Mouse (Mus musculus) adrenal gland (tissue): ENCODE data around the gene Hsh2d.

Source experiments
- intact Hi-C: fragments of 180-260 bp; cut with DNase I; formaldehyde crosslinking; loops from one replicate; pipeline ENCODE4 v1.15.1; 2025
- long read RNA-seq, 2 experiments: library from polyadenylated mRNA; unstranded; transcript quantifications; one replicate each; pipeline ENCODE4 v2.0.0; 2020; ENCODE audit warnings: borderline replicate concordance in 1 of 2; ENCODE audit not compliant: insufficient replicate concordance in 1 of 2

The Hsh2d gene
- long read RNA-seq, experiment 1: 0 reads
- long read RNA-seq, experiment 2: 0 reads

- intact Hi-C loops: no loop called here
These were observed at the start of gene Hsh2d for GRCm38 (mm10) chr8:72189417-72190214. Gene Hsh2d, plus strand, starts transcription at chr8:72189638.

- intact Hi-C loops: no loop called here
These were observed 46.1 kb upstream of the Hsh2d start for GRCm38 (mm10) chr8:72143256-72143824.

GRCm38 (mm10) chr8:72144345-72144975, 45.0 kb upstream of the Hsh2d start:
- intact Hi-C loops: no loop called here

GRCm38 (mm10) chr8:72145511-72145910, 43.9 kb upstream of the Hsh2d start:
- intact Hi-C loops: no loop called here

GRCm38 (mm10) chr8:72146056-72146455, 43.4 kb upstream of the Hsh2d start:
- intact Hi-C loops: no loop called here

GRCm38 (mm10) chr8:72146556-72146955, 42.9 kb upstream of the Hsh2d start:
- intact Hi-C loops: no loop called here

GRCm38 (mm10) chr8:72147266-72147665, 42.2 kb upstream of the Hsh2d start:
- intact Hi-C loops: no loop called here

- intact Hi-C loops: no loop called here
These were observed 40.4 kb upstream of the Hsh2d start for GRCm38 (mm10) chr8:72149056-72149455.

GRCm38 (mm10) chr8:72151418-72152078, 37.9 kb upstream of the Hsh2d start:
- intact Hi-C loops: no loop called here

GRCm38 (mm10) chr8:72153382-72153781, 36.1 kb upstream of the Hsh2d start:
- intact Hi-C loops: no loop called here

GRCm38 (mm10) chr8:72158096-72158495, 31.3 kb upstream of the Hsh2d start:
- intact Hi-C loops: no loop called here

- intact Hi-C loops: no loop called here
These were observed 30.7 kb upstream of the Hsh2d start for GRCm38 (mm10) chr8:72158726-72159125.

- intact Hi-C loops: no loop called here
These were observed 29.4 kb upstream of the Hsh2d start for GRCm38 (mm10) chr8:72160007-72160406.

- intact Hi-C loops: no loop called here
These were observed 28.4 kb upstream of the Hsh2d start, which contains the start of gene Rab8a for GRCm38 (mm10) chr8:72160707-72161697. Gene Rab8a, plus strand, starts transcription at chr8:72161200.

GRCm38 (mm10) chr8:72162821-72163220, 26.6 kb upstream of the Hsh2d start:
- intact Hi-C loops: no loop called here

- intact Hi-C loops: no loop called here
These were observed 20.3 kb upstream of the Hsh2d start for GRCm38 (mm10) chr8:72169098-72169668.

GRCm38 (mm10) chr8:72169681-72170249, 19.7 kb upstream of the Hsh2d start:
- intact Hi-C loops: no loop called here

GRCm38 (mm10) chr8:72177346-72177925, 12.0 kb upstream of the Hsh2d start:
- intact Hi-C loops: loop anchor here (5.0 kb wide), 2 partner anchors 65 to 80 kb away; partner anchors contain the start of gene Ap1m1

- intact Hi-C loops: loop anchor here (5.0 kb wide), 1 partner anchor 39 kb away; no protein-coding TSS in a partner anchor
These were observed 5.8 kb upstream of the Hsh2d start for GRCm38 (mm10) chr8:72183554-72184202.
